In genomic region chr16:15252666-15253347, GRCm38 (mm10) we compare ENCODE assay signal across 10 mouse cellular contexts.
DNase-seq lines count a peak whose midpoint lies in the region; ATAC-seq lines count a peak whose summit lies in the region.
"Had no signal": no experiment of that assay in that cellular context is flagged by ENCODE, and none has a peak within 500 bp of the region (broad histone marks: within the 10 kb centered on the region; RNA-seq: fewer than 3 reads in every experiment).

No protein-coding gene starts in this region.

- peaks cover 15% of the 10 kb centered on the region for H3K4me1 ChIP-seq in limb, embryonic 13.5 days
- no peaks in the 10 kb centered on the region for H3K4me1 ChIP-seq in limb, embryonic 10.5 days
- H3K4me1 ChIP-seq in kidney, embryonic 16.5 days (ENCODE audit: insufficient read depth, low read length): peaks cover 18% of the 10 kb centered on the region; the same call in 1 of the 2 replicates
- H3K4me1 ChIP-seq in stomach, embryonic 14.5 days (ENCODE audit: control insufficient read depth, insufficient read depth, low read length): peaks cover 6% of the 10 kb centered on the region; the same call in 1 of the 2 replicates
- H3K4me1 ChIP-seq: forebrain, embryonic 13.5 days had no signal

- H3K36me3 ChIP-seq in limb, embryonic 13.5 days: no peaks in the 10 kb centered on the region
- H3K36me3 ChIP-seq in limb, embryonic 10.5 days: no peaks in the 10 kb centered on the region
- no peaks in the 10 kb centered on the region for H3K36me3 ChIP-seq in kidney, embryonic 16.5 days (ENCODE audit: insufficient read depth, low read length)
- no peaks in the 10 kb centered on the region for H3K36me3 ChIP-seq in stomach, embryonic 14.5 days (ENCODE audit: control insufficient read depth, insufficient read depth, low read length)

- no peak overlapping the region for H3K4me2 ChIP-seq in limb, embryonic 13.5 days (replicated peaks)
- no peak overlapping the region for H3K4me2 ChIP-seq in kidney, embryonic 16.5 days (replicated peaks; ENCODE audit: low read depth, low read length)
- H3K4me2 ChIP-seq in stomach, embryonic 14.5 days (replicated peaks; ENCODE audit: low read depth, low read length): no peak overlapping the region
- H3K4me2 ChIP-seq: forebrain, embryonic 13.5 days had no signal

- DNase-seq in limb, embryonic 10.5 days (ENCODE audit: low spot score): no peak
- peak; percentile 11 to 17 for DNase-seq in frontal cortex, postnatal 36 days (ENCODE audit: low spot score in 2 of 2)
- no peak for DNase-seq in cerebellum, adult 9-10 months

- H3K9ac ChIP-seq in limb, embryonic 13.5 days: no peak overlapping the region
- H3K9ac ChIP-seq in kidney, embryonic 16.5 days (replicated peaks; ENCODE audit: low read length): no peak overlapping the region
- no peak overlapping the region for H3K9ac ChIP-seq in stomach, embryonic 14.5 days (replicated peaks; ENCODE audit: low read depth, low read length)
- H3K9ac ChIP-seq: forebrain, embryonic 13.5 days had no signal

- ATAC-seq in limb, embryonic 13.5 days (ENCODE audit: low FRiP score, low read depth): peak; percentile 78
- peak; percentile 95 for ATAC-seq in kidney, embryonic 16.5 days (ENCODE audit: low FRiP score, low TSS enrichment)
- ATAC-seq in stomach, embryonic 14.5 days (ENCODE audit: insufficient number of reproducible peaks, insufficient read depth, low FRiP score, low read depth): peak; percentile 37; the same call in 1 of the 2 replicates
- ATAC-seq in CD4-positive, CD25-positive, alpha-beta regulatory T cell, adult 4 months: no peak
- ATAC-seq in megakaryocyte-erythroid progenitor cell, adult 5-6 weeks (replicated peaks; ENCODE audit: low FRiP score, low TSS enrichment, poor library complexity, severe bottlenecking): no peak
- ATAC-seq: forebrain, embryonic 13.5 days had no signal

- WGBS in limb, embryonic 13.5 days: 73% methylated on average over 6 of the region's 6 CpGs
- 88% methylated on average over 6 of the region's 6 CpGs for WGBS in limb, embryonic 10.5 days
- WGBS in kidney, embryonic 16.5 days: 35% methylated on average over 6 of the region's 6 CpGs
- WGBS in stomach, embryonic 14.5 days: 56% methylated on average over 6 of the region's 6 CpGs

- peak overlapping the region; percentile 33; the same call in 1 of the 2 replicates for H3K27ac ChIP-seq in limb, embryonic 13.5 days
- no peak overlapping the region for H3K27ac ChIP-seq in limb, embryonic 10.5 days
- H3K27ac ChIP-seq in kidney, embryonic 16.5 days (ENCODE audit: low read length): peak overlapping the region; percentile 72
- peak overlapping the region; percentile 76 for H3K27ac ChIP-seq in stomach, embryonic 14.5 days (ENCODE audit: low read length)
- H3K27ac ChIP-seq: forebrain, embryonic 13.5 days; macrophage had no signal

- H3K4me3 ChIP-seq in limb, embryonic 13.5 days: no peak overlapping the region
- H3K4me3 ChIP-seq in limb, embryonic 10.5 days: no peak overlapping the region
- no peak overlapping the region for H3K4me3 ChIP-seq in kidney, embryonic 16.5 days (ENCODE audit: low read length)
- H3K4me3 ChIP-seq in stomach, embryonic 14.5 days (ENCODE audit: low read depth, low read length): no peak overlapping the region
- H3K4me3 ChIP-seq: forebrain, embryonic 13.5 days had no signal

- H3K9me3 ChIP-seq in limb, embryonic 13.5 days: no peaks in the 10 kb centered on the region
- H3K9me3 ChIP-seq in limb, embryonic 10.5 days (replicated peaks): no peaks in the 10 kb centered on the region
- no peaks in the 10 kb centered on the region for H3K9me3 ChIP-seq in kidney, embryonic 16.5 days (ENCODE audit: low read length)
- no peaks in the 10 kb centered on the region for H3K9me3 ChIP-seq in stomach, embryonic 14.5 days (ENCODE audit: control insufficient read depth, low read depth, low read length)
- H3K9me3 ChIP-seq: forebrain, embryonic 13.5 days had no signal

- H3K27me3 ChIP-seq in limb, embryonic 13.5 days: no peaks in the 10 kb centered on the region
- no peaks in the 10 kb centered on the region for H3K27me3 ChIP-seq in limb, embryonic 10.5 days (ENCODE audit: low read depth, poor library complexity, severe bottlenecking)
- no peaks in the 10 kb centered on the region for H3K27me3 ChIP-seq in kidney, embryonic 16.5 days (ENCODE audit: insufficient read depth, low read length)
- no peaks in the 10 kb centered on the region for H3K27me3 ChIP-seq in stomach, embryonic 14.5 days (ENCODE audit: control insufficient read depth, insufficient read depth, low read length)
- H3K27me3 ChIP-seq: forebrain, embryonic 13.5 days had no signal

Comparison
In these comparisons a context has a peak if more than half of its experiments do, and no peak if none do; other contexts are left out.
1. ATAC-seq: peak in limb, embryonic 13.5 days (single experiment), kidney, embryonic 16.5 days (single experiment) and stomach, embryonic 14.5 days (single experiment); none in CD4-positive, CD25-positive, alpha-beta regulatory T cell, adult 4 months (single experiment) and megakaryocyte-erythroid progenitor cell, adult 5-6 weeks (single experiment).
2. DNase-seq: peak in frontal cortex, postnatal 36 days (2 of 2); none in limb, embryonic 10.5 days (single experiment) and cerebellum, adult 9-10 months (single experiment).